Mouse (Mus musculus) retina, embryonic 14.5 days (tissue): Measurements from ENCODE around the gene Dnajc28.
"Not testable (repeated sequence)": the region's sequence is repeated elsewhere in the genome, so short reads cannot be mapped to it uniquely, and the experiment has no call there.

Experiments used
- DNase-seq: peaks from one replicate; pipeline ENCODE4 v3.0.0-alpha.2; 2015; ENCODE audit warnings: low spot score

The Dnajc28 gene

GRCm38 (mm10) chr16:91618511-91619501, at the start of gene Dnajc28:
Gene Dnajc28, minus strand, starts transcription at chr16:91619026.
- DNase-seq = peak; percentile 86

GRCm38 (mm10) chr16:91663795-91664194, 45.0 kb upstream of the Dnajc28 start:
- no peak for DNase-seq

DNA sequence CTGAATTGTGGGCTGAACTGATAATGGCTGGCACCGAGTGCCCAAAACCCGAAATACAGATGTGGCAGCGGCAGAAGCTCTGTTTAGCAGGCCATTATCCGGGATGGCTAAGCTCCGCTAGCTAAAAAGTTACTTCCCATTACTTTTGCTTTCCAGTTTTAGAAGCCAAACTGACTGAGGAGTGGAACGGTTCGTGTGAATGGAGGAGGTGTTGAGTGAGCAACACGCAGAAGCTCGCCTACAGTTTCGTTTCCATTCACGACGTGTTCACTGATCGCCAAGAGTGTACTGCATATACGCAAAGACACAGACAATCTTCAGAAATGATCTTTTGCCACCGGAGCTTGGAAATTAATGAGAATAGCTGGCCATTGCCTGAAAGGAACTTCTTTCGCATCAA, 43.5 kb upstream of the Dnajc28 start:
- DNase-seq = no peak

- DNase-seq = no peak
These were observed 42.6 kb upstream of the Dnajc28 start for GRCm38 (mm10) chr16:91661397-91661796.

- DNase-seq = no peak
These were observed 41.0 kb upstream of the Dnajc28 start for GRCm38 (mm10) chr16:91659798-91660197.

DNA sequence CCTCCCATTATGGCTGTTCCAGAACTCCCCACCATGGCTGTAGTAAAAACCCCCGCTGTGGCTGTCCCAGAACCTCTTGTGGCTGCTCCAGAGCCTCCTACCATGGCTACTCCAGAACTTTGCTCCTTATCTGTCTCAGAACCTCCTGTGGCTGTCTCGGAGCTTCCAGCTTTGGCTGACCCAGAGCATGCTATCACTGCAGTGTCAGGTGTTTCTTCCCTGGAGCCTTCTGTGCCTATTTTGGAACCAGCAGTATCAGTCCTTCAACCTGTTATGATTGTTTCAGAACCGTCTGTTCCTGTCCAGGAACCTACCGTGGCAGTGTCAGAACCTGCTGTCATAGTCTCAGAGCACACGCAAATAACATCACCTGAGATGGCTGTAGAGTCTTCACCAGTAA, 39.6 kb upstream of the Dnajc28 start:
- DNase-seq = no peak

DNA sequence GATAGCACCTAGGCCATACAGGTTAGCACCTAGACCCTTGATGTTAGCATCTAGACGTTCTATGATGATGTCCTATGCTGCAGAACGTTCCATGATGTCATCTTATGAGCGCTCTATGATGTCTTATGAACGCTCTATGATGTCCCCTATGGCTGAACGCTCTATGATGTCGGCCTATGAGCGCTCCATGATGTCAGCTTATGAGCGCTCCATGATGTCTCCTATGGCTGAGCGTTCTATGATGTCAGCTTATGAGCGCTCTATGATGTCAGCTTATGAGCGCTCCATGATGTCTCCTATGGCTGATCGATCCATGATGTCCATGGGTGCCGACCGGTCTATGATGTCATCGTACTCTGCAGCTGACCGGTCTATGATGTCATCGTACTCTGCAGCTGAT, 38.5 kb upstream of the Dnajc28 start:
- no peak for DNase-seq

DNA sequence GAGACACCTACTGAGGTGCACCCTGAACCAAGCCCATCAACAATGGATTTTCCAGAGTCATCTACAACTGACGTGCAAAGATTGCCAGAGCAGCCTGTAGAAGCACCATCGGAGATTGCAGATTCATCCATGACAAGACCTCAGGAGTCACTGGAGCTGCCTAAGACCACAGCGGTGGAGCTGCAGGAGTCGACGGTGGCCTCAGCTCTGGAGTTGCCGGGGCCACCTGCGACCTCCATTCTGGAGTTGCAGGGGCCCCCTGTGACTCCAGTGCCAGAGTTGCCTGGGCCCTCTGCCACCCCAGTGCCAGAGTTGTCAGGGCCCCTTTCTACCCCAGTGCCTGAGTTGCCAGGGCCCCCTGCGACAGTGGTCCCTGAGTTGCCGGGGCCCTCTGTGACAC, 36.5 kb upstream of the Dnajc28 start:
- DNase-seq = no peak

DNA sequence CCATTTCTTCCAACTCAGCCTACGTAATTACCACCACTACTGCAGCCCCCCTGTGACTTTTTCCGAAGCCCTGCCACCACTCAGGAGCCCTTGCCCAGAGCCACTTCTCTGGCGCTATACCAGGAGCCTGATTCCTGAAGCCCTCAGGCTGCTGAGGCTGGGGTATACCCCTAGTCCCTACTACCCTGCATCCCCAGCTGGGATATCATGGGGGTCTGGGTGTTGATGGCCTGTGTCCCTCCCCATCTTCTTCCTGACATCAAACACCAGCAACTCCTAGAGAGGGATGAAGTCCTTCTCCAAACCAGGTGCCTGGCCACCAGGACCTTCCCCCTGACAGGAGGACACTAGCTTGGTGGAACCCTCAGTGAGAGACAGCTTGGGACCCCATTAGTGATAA, 33.4 kb upstream of the Dnajc28 start:
- no peak for DNase-seq

DNA sequence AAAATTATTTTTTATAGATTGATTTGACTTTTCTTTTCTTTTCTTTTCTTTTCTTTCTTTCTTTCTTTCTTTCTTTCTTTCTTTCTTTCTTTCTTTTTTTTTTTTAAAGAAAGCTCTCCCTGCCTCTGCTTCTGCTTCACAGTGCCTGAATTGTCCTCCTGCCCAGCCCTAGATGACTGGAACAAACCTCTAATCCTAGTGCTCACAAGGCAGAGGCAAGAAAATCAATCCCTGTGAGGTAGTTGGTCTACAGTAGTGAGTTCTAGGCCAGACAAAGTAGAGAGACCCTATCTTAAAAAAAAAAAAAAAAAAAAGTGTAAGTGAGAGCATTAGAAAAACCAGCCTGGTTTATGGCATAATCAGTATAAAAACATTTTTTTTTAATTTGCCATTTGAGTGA, 31.0 kb upstream of the Dnajc28 start:
- no peak for DNase-seq

- DNase-seq = no peak
These were observed 30.4 kb upstream of the Dnajc28 start for GRCm38 (mm10) chr16:91649246-91649645.

GRCm38 (mm10) chr16:91648220-91648550, 29.4 kb upstream of the Dnajc28 start:
- DNase-seq = peak; percentile 81

DNA sequence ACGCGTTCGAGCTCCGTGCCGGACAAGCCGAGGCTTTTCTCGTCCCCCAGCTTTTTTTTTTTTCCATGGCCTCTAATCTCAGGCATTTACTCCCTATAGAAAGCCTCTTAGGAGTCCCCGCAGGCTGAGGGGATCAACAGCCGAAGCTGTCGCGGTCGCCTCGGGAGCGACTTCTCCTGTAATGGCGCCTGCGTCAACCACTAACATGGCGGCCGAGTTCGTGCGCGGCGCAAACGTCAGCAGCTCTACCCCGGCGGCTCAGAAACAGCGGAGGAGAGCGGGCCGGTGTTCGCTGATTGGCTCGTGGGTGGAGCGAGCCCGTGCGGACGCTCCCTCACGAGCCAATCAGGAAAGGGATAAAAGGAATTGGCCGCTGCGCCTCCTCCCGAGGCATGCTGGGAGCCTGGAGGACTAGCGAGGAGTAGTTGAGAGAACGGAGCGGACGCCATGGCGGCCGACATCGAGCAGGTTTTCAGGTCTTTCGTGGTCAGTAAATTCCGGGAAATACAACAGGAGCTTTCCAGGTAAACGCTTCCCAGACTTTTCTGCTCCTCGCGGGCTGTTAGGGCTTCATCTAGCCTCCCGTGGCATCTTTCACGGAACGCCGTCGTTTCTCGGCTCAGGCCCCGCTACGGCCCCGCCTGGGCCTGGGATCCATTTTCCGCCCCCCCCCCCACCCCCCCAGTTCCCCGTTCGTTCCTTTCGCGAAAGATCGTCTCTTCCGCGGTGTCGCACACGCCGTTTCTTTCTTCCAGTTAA, 28.8 kb upstream of the Dnajc28 start, which contains the start of gene Son:
Gene Son, plus strand, starts transcription at position 46 of the 759 bp plus-strand sequence.
- DNase-seq = peak; percentile 97

DNA sequence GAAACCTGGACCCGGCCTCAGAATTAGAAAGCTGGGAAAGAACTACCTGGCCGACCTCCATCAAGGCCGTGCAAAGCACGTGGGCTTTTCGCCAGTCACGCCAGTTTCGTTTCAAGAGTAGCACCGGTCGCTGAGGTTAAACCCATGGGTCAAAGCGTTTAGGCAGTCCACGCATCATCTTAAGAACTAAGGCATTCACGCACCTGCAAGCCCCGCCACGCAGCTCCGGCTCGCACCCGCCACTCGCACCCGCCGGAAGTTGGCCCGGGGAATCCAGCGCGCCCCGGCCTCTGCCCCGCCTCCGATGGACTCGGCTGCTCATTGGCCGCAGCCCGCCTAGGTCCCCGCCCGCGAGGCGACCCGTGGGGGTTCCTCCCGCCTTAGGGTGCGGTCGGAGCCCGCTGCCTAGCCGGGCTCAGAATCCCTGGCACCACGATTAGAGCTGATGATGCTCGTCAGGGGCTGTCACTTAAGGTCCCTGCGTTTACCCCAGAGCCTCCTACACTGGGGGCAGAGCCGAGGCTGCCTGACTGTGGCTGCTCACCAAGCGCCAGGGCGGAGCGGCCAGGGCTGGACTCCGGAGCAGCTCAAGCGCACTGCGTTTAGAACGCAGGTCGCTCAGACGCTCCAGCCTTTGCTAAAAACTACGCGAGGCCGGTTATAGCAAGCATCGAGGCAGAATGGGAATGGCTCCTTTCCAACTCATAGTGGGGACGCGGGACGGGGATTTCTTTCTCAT, 28.0 kb upstream of the Dnajc28 start, which contains the start of gene Gart:
Gene Gart, minus strand, starts transcription at position 272 of the 739 bp plus-strand sequence.
- peak; percentile 87 for DNase-seq

DNA sequence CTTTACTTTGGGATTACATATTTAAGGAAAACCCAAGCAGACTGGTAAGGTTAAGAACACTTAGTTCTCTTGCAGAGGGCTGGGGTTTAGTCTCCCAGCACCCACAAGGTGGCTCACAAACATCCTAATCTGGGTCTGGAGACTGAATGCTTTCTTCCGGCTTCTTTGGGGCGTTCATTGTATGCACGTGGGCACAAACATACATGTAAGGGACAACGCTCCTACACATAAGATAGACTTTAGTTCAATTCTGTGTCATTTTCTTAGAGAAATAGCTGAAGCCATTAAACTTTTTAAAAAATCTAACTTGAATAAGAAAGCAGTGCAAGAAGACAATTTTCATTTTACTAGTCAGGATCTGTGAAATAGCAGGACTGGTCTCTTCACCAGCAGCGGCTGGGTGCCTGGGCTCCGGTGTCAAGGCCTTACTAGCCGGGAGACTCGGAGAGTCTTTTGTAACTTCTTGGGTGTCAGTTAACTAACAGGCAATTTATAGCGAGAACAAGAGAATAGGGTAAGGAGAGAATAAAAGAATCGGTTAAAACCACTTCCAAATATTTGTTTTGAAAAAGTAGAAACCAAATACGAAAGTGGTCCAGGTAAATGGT, 27.3 kb upstream of the Dnajc28 start:
- peak; percentile 41 for DNase-seq

GRCm38 (mm10) chr16:91645420-91645819, 26.6 kb upstream of the Dnajc28 start:
- not testable (repeated sequence) for DNase-seq

DNA sequence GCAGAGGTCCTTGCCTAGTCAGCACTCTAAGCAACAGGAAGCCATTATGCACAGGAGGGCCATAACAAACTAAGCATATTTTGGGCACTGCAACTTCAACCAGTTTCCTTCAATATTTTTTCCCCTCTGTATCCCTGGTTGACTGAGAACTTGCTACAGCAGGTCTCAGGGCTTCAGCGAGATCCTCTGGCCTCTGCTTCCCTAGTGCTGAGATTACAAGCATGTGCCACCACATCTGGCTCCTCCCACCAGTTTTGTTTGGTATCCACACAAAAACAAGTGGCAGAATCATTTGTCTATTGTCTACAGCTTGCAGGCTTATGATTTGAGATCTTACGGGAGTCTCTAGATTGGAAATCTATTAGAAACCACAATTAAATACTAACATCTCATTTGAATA, 26.1 kb upstream of the Dnajc28 start:
- no peak for DNase-seq

GRCm38 (mm10) chr16:91640171-91640570, 21.3 kb upstream of the Dnajc28 start:
- DNase-seq = no peak

GRCm38 (mm10) chr16:91639636-91640035, 20.8 kb upstream of the Dnajc28 start:
- DNase-seq = no peak

DNA sequence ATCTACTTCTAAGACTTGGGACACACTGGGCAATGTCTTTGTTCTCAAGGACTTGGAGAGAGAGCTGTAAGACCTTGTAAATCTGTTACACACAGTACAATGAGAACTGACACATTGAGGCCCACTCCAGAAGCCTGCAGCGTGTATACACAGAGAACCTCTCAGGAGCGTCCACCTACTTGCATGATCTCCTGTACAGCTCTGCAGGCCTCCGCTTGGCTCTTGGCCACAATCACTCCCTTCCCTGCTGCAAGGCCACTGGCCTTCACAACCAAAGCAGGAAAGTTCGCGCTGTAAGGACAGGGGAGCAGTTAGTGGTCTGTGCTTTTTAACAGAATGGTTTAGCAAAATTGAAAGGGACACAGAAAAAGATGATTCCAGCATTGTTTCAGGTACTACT, 20.3 kb upstream of the Dnajc28 start:
- DNase-seq = no peak

- no peak for DNase-seq
These were observed 14.8 kb upstream of the Dnajc28 start for GRCm38 (mm10) chr16:91633641-91634040.

GRCm38 (mm10) chr16:91632940-91633339, 14.1 kb upstream of the Dnajc28 start:
- no peak for DNase-seq
